Mouse (Mus musculus): ENCODE results near the gene Rac2.
A peak's percentile ranks its signal among the peaks of the same experiment; 100 is the strongest.

Gene Rac2

GRCm38 (mm10) chr15:78521892-78522291, 50.7 kb downstream of the Rac2 start:
- no peak for DNase-seq (ENCODE audit: low spot score in 2 of 2)

- no peak for DNase-seq (ENCODE audit: low spot score in 2 of 2)
Measured at GRCm38 (mm10) chr15:78521331-78521730, 51.3 kb downstream of the Rac2 start.

GRCm38 (mm10) chr15:78520112-78520715, 52.4 kb downstream of the Rac2 start:
- no peak for DNase-seq (ENCODE audit: low spot score in 2 of 2)

- DNase-seq (ENCODE audit: low spot score in 2 of 2), result no peak
Measured at GRCm38 (mm10) chr15:78518221-78518620, 54.4 kb downstream of the Rac2 start.

DNA sequence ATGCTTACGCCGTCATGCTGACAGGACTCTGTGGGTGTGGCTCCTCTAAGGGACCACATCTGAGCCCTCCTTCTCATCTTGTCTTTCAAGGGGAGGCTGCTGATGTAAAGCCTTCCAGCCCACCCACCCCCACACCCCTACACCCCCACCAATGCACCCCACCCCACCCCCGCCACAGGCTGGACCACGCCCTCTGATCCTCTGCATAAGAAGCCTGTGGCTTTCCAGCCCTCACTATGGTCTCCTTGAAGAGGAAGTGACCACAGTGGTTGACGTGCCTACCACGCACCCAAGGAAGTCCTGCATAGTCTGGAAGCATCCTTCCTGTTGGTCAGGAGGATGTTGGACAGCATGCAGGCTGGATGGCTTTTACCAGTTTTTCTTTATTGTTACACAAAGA, 56.8 kb downstream of the Rac2 start:
- DNase-seq (ENCODE audit: low spot score in 2 of 2), result no peak

GRCm38 (mm10) chr15:78514393-78515146, 58.0 kb downstream of the Rac2 start:
- peak; percentile 89 to 91 for DNase-seq (ENCODE audit: low spot score in 2 of 2)

DNA sequence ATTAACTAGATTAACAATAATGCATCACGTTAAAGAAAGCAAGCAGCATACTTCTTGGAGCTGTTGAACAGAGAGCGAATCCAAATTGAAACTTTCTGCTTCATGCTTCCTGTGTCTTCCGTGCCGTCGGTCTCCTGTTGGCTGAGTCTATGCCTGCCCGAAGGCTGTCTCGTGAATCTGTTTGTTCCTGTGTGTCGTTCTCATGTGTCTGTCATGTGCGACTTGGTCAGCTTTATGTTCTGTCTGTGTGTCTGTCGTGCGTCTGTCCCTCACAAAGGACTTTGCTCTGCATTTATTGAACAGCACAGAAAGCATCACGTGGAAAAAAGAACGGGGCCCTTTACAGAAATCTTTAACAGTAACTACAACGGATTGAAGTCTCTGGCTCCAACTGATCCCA, 59.6 kb downstream of the Rac2 start:
- no peak for DNase-seq (ENCODE audit: low spot score in 2 of 2)

DNA sequence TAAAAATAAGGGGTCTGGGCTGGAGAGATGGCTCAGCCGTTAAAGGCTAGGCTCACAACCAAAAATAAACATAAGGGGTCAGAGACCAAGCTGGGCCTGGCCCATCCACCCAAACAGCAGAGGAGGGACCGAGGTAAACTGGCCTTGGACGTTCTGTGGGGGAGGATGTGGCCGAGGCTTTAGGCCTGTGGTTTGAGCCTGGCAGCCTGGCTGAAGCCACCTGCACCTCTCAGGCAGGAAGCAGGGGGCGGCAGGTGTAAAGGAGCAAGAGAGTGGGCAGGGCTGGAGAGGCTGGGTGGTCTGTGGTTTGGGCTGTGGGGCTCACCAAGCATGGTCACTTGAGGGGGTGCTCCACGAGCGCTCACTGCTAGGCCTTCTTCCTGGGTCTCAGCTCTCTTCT, 60.6 kb downstream of the Rac2 start:
- no peak for DNase-seq (ENCODE audit: low spot score in 2 of 2)

GRCm38 (mm10) chr15:78510736-78511135, 61.8 kb downstream of the Rac2 start:
- no peak for DNase-seq (ENCODE audit: low spot score in 2 of 2)

- no peak for DNase-seq (ENCODE audit: low spot score in 2 of 2)
Measured at GRCm38 (mm10) chr15:78510121-78510576, 62.4 kb downstream of the Rac2 start.

DNA sequence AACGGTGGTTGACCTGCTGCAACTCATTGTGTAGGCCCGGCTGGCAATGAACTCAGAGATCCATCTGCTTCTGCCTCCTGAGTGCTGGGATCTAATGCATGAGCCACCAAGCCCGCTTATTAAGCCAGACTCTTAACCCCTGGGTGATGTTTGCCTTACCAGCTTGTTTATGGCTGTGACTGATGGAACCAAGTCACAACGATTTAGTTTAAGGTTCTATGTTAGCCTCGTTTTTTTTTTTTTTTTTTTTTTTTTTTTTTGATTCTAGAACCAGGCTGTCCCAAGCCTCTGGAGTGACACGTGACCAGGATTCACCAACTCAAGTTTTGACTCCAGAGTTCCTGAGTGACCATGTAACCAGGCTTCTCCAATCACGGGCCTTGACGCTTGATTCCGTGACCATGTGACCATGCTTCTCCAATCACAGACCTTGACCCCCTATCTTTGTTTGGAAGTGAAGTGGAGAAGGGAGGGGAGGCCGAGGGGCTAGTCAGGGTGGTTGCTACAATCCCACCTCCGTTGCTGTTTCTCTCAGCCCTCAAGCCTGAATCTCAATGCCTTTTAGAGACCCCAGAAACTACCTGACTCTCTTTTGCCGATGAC, 63.2 kb downstream of the Rac2 start:
- no peak for DNase-seq (ENCODE audit: low spot score in 2 of 2)
